Mouse (Mus musculus): ENCODE results near the gene Myo7a.
A peak's percentile ranks its signal among the peaks of the same experiment; 100 is the strongest.

Myo7a gene

GRCm38 (mm10) chr7:98142648-98143047 is 23.3 kb upstream of the Myo7a start:
- no peak for DNase-seq (ENCODE audit: low spot score in 2 of 2)

- no peak for DNase-seq (ENCODE audit: low spot score in 2 of 2)
Observed at GRCm38 (mm10) chr7:98142247-98142646, 22.9 kb upstream of the Myo7a start.

- DNase-seq (ENCODE audit: low spot score in 2 of 2) = no peak
Observed at GRCm38 (mm10) chr7:98141206-98141605, 21.9 kb upstream of the Myo7a start.

- no peak for DNase-seq (ENCODE audit: low spot score in 2 of 2)
Observed at GRCm38 (mm10) chr7:98140597-98140996, 21.3 kb upstream of the Myo7a start.

GRCm38 (mm10) chr7:98139216-98139615 is 19.9 kb upstream of the Myo7a start:
- no peak for DNase-seq (ENCODE audit: low spot score in 2 of 2)

- no peak for DNase-seq (ENCODE audit: low spot score in 2 of 2)
Observed at GRCm38 (mm10) chr7:98137995-98138394, 18.7 kb upstream of the Myo7a start.

- DNase-seq (ENCODE audit: low spot score in 2 of 2) = no peak
Observed at GRCm38 (mm10) chr7:98137583-98137982, 18.3 kb upstream of the Myo7a start.

GRCm38 (mm10) chr7:98131751-98132150 is 12.4 kb upstream of the Myo7a start:
- no peak for DNase-seq (ENCODE audit: low spot score in 2 of 2)

GRCm38 (mm10) chr7:98125473-98125872 is 6.1 kb upstream of the Myo7a start:
- DNase-seq (ENCODE audit: low spot score in 2 of 2) = no peak

- no peak for DNase-seq (ENCODE audit: low spot score in 2 of 2)
Observed at GRCm38 (mm10) chr7:98124701-98125100, 5.4 kb upstream of the Myo7a start.

GRCm38 (mm10) chr7:98121673-98122072 is 2.3 kb upstream of the Myo7a start:
- no peak for DNase-seq (ENCODE audit: low spot score in 2 of 2)

GRCm38 (mm10) chr7:98121241-98121640 is 1.9 kb upstream of the Myo7a start:
- DNase-seq (ENCODE audit: low spot score in 2 of 2) = no peak

GRCm38 (mm10) chr7:98120325-98120724 is 1.0 kb upstream of the Myo7a start:
- DNase-seq (ENCODE audit: low spot score in 2 of 2) = peak in 1 of 2 experiments; percentile 68

- DNase-seq (ENCODE audit: low spot score in 2 of 2) = no peak
Observed at GRCm38 (mm10) chr7:98119961-98120232, 573 bp upstream of the Myo7a start.

GRCm38 (mm10) chr7:98117012-98117660 is 2.2 kb downstream of the Myo7a start:
- DNase-seq (ENCODE audit: low spot score in 2 of 2) = no peak

- DNase-seq (ENCODE audit: low spot score in 2 of 2) = no peak
Observed at GRCm38 (mm10) chr7:98114656-98115055, 4.7 kb downstream of the Myo7a start.

GRCm38 (mm10) chr7:98111233-98111632 is 8.1 kb downstream of the Myo7a start:
- no peak for DNase-seq (ENCODE audit: low spot score in 2 of 2)

GRCm38 (mm10) chr7:98109771-98110170 is 9.6 kb downstream of the Myo7a start:
- no peak for DNase-seq (ENCODE audit: low spot score in 2 of 2)

- no peak for DNase-seq (ENCODE audit: low spot score in 2 of 2)
Observed at GRCm38 (mm10) chr7:98108636-98109430, 10.5 kb downstream of the Myo7a start.

GRCm38 (mm10) chr7:98106272-98106671 is 13.1 kb downstream of the Myo7a start:
- DNase-seq (ENCODE audit: low spot score in 2 of 2) = no peak

GRCm38 (mm10) chr7:98104481-98105435 is 14.6 kb downstream of the Myo7a start:
- no peak for DNase-seq (ENCODE audit: low spot score in 2 of 2)

GRCm38 (mm10) chr7:98103942-98104292 is 15.4 kb downstream of the Myo7a start:
- no peak for DNase-seq (ENCODE audit: low spot score in 2 of 2)
